Mouse (Mus musculus) embryonic facial prominence, embryonic 15.5 days (tissue): Measurements from ENCODE around the gene Crip2. TPM values are rescaled to one million over a fixed set of nuclear protein-coding genes. Genes with fewer than 3 reads are reported as not detected.

Experiments
- ATAC-seq: fragments of 200-750 bp; cut with Nextera tagmentation; 2 replicates; pipeline ENCODE4 v1.8.0; 2017; ENCODE audit warnings: low read depth, moderate TSS enrichment; ENCODE audit not compliant: insufficient number of reproducible peaks, low FRiP score, low TSS enrichment
- H3K27ac ChIP-seq: fragments of 300-500 bp; sonication (generic); replicated peaks from 2 replicates; pipeline ENCODE4 v1.5.1; 2015; ENCODE audit warnings: mild to moderate bottlenecking, inconsistent platforms
- H3K27me3 ChIP-seq: fragments of 300-500 bp; sonication (generic); 2 replicates; pipeline ENCODE4 v1.6.1; 2015; ENCODE audit warnings: inconsistent platforms
- H3K36me3 ChIP-seq: fragments of 300-500 bp; sonication (generic); 2 replicates; pipeline ENCODE4 v1.6.1; 2015; ENCODE audit warnings: mild to moderate bottlenecking, inconsistent platforms
- H3K4me1 ChIP-seq: fragments of 300-500 bp; sonication (generic); 2 replicates; pipeline ENCODE4 v1.6.1; 2015; ENCODE audit warnings: inconsistent platforms
- H3K4me2 ChIP-seq: fragments of 300-500 bp; sonication (generic); replicated peaks from 2 replicates; pipeline ENCODE4 v1.6.1; 2015; ENCODE audit warnings: mild to moderate bottlenecking, inconsistent platforms
- H3K4me3 ChIP-seq: fragments of 300-500 bp; sonication (generic); replicated peaks from 2 replicates; pipeline ENCODE4 v1.5.1; 2015; ENCODE audit warnings: mild to moderate bottlenecking, inconsistent platforms
- H3K9ac ChIP-seq: fragments of 300-500 bp; sonication (generic); 2 replicates; pipeline ENCODE4 v1.6.1; 2015; ENCODE audit warnings: inconsistent platforms
- H3K9me3 ChIP-seq: fragments of 300-500 bp; sonication (generic); replicated peaks from 2 replicates; pipeline ENCODE4 v1.6.1; 2016; ENCODE audit warnings: inconsistent platforms
- WGBS: fragments of 180-500 bp; shearing (Covaris S2); methylation state at CpG from one replicate; pipeline ENCODE4 v1.1.7; 2015; 5-methylcytosine and 5-hydroxymethylcytosine counted together
- polyA plus RNA-seq: library from polyadenylated mRNA; unstranded; fragments of >200 nt; fragmentation: Nextera tagmentation; extraction: Ambion mirVana; gene quantifications from 2 replicates; pipeline ENCODE4 v1.2.1, GENCODE M21; 2015

Gene Crip2
- polyA plus RNA-seq, 1 experiment from 2014 or later = 162 TPM

GRCm38 (mm10) chr12:113187011-113187375, 47.0 kb downstream of the Crip2 start:
- Histone ChIP-seq H3K4me3 (peak overlapping the region; percentile 58), H3K4me1 (peaks cover 27% of the 10 kb centered on the region), H3K9ac (no peak overlapping the region), H3K36me3 (0 out of 2 replicates have a peak, but pooled peaks cover 10% of the 10 kb centered on the region), H3K4me2 (peak overlapping the region; percentile 70), H3K9me3 (no peaks in the 10 kb centered on the region), H3K27ac (no peak overlapping the region), H3K27me3 (peaks cover 30% of the 10 kb centered on the region)
- no peak for ATAC-seq
- 54% methylated on average over 4 of the region's 4 CpGs for WGBS

GRCm38 (mm10) chr12:113187584-113188295, 47.7 kb downstream of the Crip2 start:
- H3K9ac ChIP-seq = no peak overlapping the region
- ATAC-seq = peak; percentile 8; the same call in 1 of the 2 replicates
- WGBS = 3% methylated on average over 56 of the region's 56 CpGs
- H3K27ac ChIP-seq = no peak overlapping the region
- 0 out of 2 replicates have a peak, but pooled peaks cover 10% of the 10 kb centered on the region for H3K36me3 ChIP-seq
- peaks cover 30% of the 10 kb centered on the region for H3K27me3 ChIP-seq
- peaks cover 27% of the 10 kb centered on the region for H3K4me1 ChIP-seq
- peak overlapping the region; percentile 70 for H3K4me2 ChIP-seq
- no peaks in the 10 kb centered on the region for H3K9me3 ChIP-seq
- H3K4me3 ChIP-seq = peak overlapping the region; percentile 58

- H3K36me3 ChIP-seq = 0 out of 2 replicates have a peak, but pooled peaks cover 10% of the 10 kb centered on the region
- no peak overlapping the region for H3K27ac ChIP-seq
- H3K4me1 ChIP-seq = peaks cover 27% of the 10 kb centered on the region
- no peaks in the 10 kb centered on the region for H3K9me3 ChIP-seq
- ATAC-seq = no peak
- WGBS = 88% methylated on average over 51 of the region's 51 CpGs
- H3K4me3 ChIP-seq = no peak overlapping the region
- H3K9ac ChIP-seq = no peak overlapping the region
- H3K4me2 ChIP-seq = peak overlapping the region; percentile 70; the same call in 1 of the 2 replicates
- H3K27me3 ChIP-seq = peaks cover 30% of the 10 kb centered on the region
Observed at GRCm38 (mm10) chr12:113188349-113189055, 48.5 kb downstream of the Crip2 start.

DNA sequence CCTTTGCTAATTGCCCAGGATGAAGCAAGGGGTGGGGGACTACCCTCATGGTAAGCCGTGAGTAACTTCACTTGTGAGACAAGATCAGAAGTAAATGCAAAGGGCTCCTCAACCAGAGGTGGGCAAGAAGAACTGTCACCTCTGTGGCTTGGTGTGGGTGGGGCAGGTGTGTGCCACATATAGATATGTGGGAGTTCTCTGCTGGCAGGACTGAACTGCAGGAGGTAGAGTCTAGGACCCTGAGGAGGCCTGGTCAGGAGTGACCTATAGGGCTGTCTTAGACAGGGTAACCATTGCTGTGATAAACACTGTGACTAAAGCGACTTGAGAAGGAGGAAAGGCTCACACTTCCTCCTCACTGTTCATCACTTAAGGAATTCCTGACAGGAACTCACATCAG, 53.4 kb downstream of the Crip2 start:
- Histone ChIP-seq H3K4me2 (no peak overlapping the region), H3K4me3 (no peak overlapping the region), H3K27ac (no peak overlapping the region), H3K4me1 (peaks cover 5% of the 10 kb centered on the region; the same call in 1 of the 2 replicates), H3K36me3 (0 out of 2 replicates have a peak, but pooled peaks cover 10% of the 10 kb centered on the region), H3K27me3 (no peaks in the 10 kb centered on the region), H3K9me3 (no peaks in the 10 kb centered on the region), H3K9ac (no peak overlapping the region)
- 0 out of 2 replicates have a peak, but pooled peaks have one; percentile 25 for ATAC-seq
- 64% methylated on average over 2 of the region's 2 CpGs for WGBS

Other genes starting within 250 kb of the Crip2 start
- gene Jag2, start 210.5 kb upstream of the Crip2 start, polyA plus RNA-seq = 13.0 and 14.3 TPM in 2 replicates
- gene Nudt14, start 198.1 kb upstream of the Crip2 start, polyA plus RNA-seq = 93.4 and 94.7 TPM in 2 replicates
- 28.9 and 31.5 TPM in 2 replicates for gene Btbd6, start 163.8 kb upstream of the Crip2 start, polyA plus RNA-seq
- 62.4 and 70.9 TPM in 2 replicates for gene Brf1, start 139.5 kb upstream of the Crip2 start, polyA plus RNA-seq
- 17.4 and 19.9 TPM in 2 replicates for gene Pacs2, start 125.7 kb upstream of the Crip2 start, polyA plus RNA-seq
- gene Tex22, start 65.7 kb upstream of the Crip2 start, polyA plus RNA-seq = 0.20 TPM in 1 of 2 replicates, not detected in the other
- gene Mta1, start 42.0 kb upstream of the Crip2 start, polyA plus RNA-seq = 14.7 and 15.6 TPM in 2 replicates
- 436 and 462 TPM in 2 replicates for gene Crip1, start 6.1 kb downstream of the Crip2 start, polyA plus RNA-seq
- 29.6 and 36.8 TPM in 2 replicates for gene Tedc1, start 16.2 kb downstream of the Crip2 start, polyA plus RNA-seq
- 17.0 and 17.5 TPM in 2 replicates for gene Tmem121, start 45.7 kb downstream of the Crip2 start, polyA plus RNA-seq